9 mouse cellular contexts compared by ENCODE assay signal in the genomic region with DNA sequence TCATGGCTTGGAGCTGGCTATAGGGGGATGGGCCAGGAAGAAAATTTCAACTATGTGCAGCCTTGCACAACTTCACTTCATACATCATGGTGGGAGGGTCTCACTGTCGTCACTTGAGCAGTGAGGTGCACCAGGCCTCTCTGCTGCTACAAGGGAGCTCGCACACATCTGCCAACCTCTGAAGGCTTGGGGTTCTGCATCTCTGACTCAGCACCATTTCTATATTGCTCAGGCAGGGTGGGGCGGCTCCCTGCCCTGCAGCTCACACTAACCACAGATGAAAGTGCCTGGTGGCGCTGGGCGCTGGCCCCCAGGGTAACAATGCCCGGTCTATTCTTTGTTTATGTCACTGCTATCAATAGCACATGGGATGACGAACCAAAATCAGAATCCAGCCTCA. TPM values are rescaled to one million over a fixed set of nuclear protein-coding genes. Genes with fewer than 3 reads are reported as not detected.
DNase-seq lines count a peak whose midpoint lies in the region; ATAC-seq and TF ChIP-seq lines count a peak whose summit lies in the region.
"Had no signal": no experiment of that assay in that cellular context is flagged by ENCODE, and none has a peak within 500 bp of the region (broad histone marks: within the 10 kb centered on the region; RNA-seq: fewer than 3 reads in every experiment).

No protein-coding gene starts in this region.

- no peak overlapping the region for H3K9ac ChIP-seq in kidney, embryonic 14.5 days (ENCODE audit: low read depth, low read length)
- H3K9ac ChIP-seq in intestine, embryonic 15.5 days: no peak overlapping the region
- no peak overlapping the region for H3K9ac ChIP-seq in forebrain, embryonic 13.5 days
- H3K9ac ChIP-seq: limb, embryonic 13.5 days had no signal

- H3K9me3 ChIP-seq in kidney, embryonic 14.5 days (ENCODE audit: control insufficient read depth, low read length): no peaks in the 10 kb centered on the region
- no peaks in the 10 kb centered on the region for H3K9me3 ChIP-seq in intestine, embryonic 15.5 days
- H3K9me3 ChIP-seq in forebrain, embryonic 13.5 days (replicated peaks): no peaks in the 10 kb centered on the region
- H3K9me3 ChIP-seq: limb, embryonic 13.5 days had no signal

- no peak overlapping the region for H3K4me2 ChIP-seq in kidney, embryonic 14.5 days (replicated peaks; ENCODE audit: low read depth, low read length)
- no peak overlapping the region for H3K4me2 ChIP-seq in intestine, embryonic 15.5 days (replicated peaks)
- H3K4me2 ChIP-seq in forebrain, embryonic 13.5 days: no peak overlapping the region
- H3K4me2 ChIP-seq: limb, embryonic 13.5 days had no signal

- no peak for TF ChIP-seq POLR2A in bone marrow macrophage, adult 2 months (IDR thresholded peaks at IDR 0.05; ENCODE audit: borderline replicate concordance, low read depth, low read length)

- H3K4me1 ChIP-seq in kidney, embryonic 14.5 days (ENCODE audit: control insufficient read depth, insufficient read depth, low read length): peaks cover 18% of the 10 kb centered on the region
- peaks cover 35% of the 10 kb centered on the region for H3K4me1 ChIP-seq in bone marrow macrophage, adult 2 months (ENCODE audit: control insufficient read depth, insufficient read depth, low read length)
- peaks cover 26% of the 10 kb centered on the region for H3K4me1 ChIP-seq in intestine, embryonic 15.5 days (replicated peaks)
- H3K4me1 ChIP-seq in forebrain, embryonic 13.5 days: 0 out of 2 replicates have a peak, but pooled peaks cover 3% of the 10 kb centered on the region

- H3K36me3 ChIP-seq in kidney, embryonic 14.5 days (ENCODE audit: control insufficient read depth, insufficient read depth, low read length): peaks cover 66% of the 10 kb centered on the region
- peaks cover 23% of the 10 kb centered on the region for H3K36me3 ChIP-seq in intestine, embryonic 15.5 days
- peaks cover 80% of the 10 kb centered on the region for H3K36me3 ChIP-seq in forebrain, embryonic 13.5 days (ENCODE audit: poor library complexity, severe bottlenecking)

- WGBS in kidney, embryonic 14.5 days: 69% methylated on average over 7 of the region's 7 CpGs
- WGBS in intestine, embryonic 15.5 days: 62% methylated on average over 7 of the region's 7 CpGs
- WGBS in forebrain, embryonic 13.5 days: 86% methylated on average over 7 of the region's 7 CpGs

- peak; percentile 65 for ATAC-seq in kidney, embryonic 14.5 days (ENCODE audit: low FRiP score, low TSS enrichment)
- peak; percentile 75 for ATAC-seq in intestine, embryonic 15.5 days
- no peak for ATAC-seq in forebrain, embryonic 13.5 days

- peak overlapping the region; percentile 37; the same call in 1 of the 2 replicates for H3K27ac ChIP-seq in kidney, embryonic 14.5 days (ENCODE audit: low read depth, low read length)
- peak overlapping the region; percentile 90 for H3K27ac ChIP-seq in bone marrow macrophage, adult 2 months (ENCODE audit: insufficient read depth, low read depth, low read length)
- peak overlapping the region; percentile 57 for H3K27ac ChIP-seq in intestine, embryonic 15.5 days
- H3K27ac ChIP-seq in forebrain, embryonic 13.5 days: no peak overlapping the region
- H3K27ac ChIP-seq: limb, embryonic 13.5 days had no signal

- DNase-seq in kidney, adult 9 months: no peak
- DNase-seq in lung, postnatal 36 days: peak; percentile 75
- no peak for DNase-seq in cerebellum, adult 9-10 months
- no peak for DNase-seq in spleen, postnatal 14 days (ENCODE audit: low spot score in 2 of 2)

- no peaks in the 10 kb centered on the region for H3K27me3 ChIP-seq in kidney, embryonic 14.5 days (ENCODE audit: control insufficient read depth, insufficient read depth, low read length)
- no peaks in the 10 kb centered on the region for H3K27me3 ChIP-seq in intestine, embryonic 15.5 days (replicated peaks)
- H3K27me3 ChIP-seq in forebrain, embryonic 13.5 days: no peaks in the 10 kb centered on the region
- H3K27me3 ChIP-seq: limb, embryonic 13.5 days had no signal

- H3K4me3 ChIP-seq in kidney, embryonic 14.5 days (ENCODE audit: low read length): no peak overlapping the region
- no peak overlapping the region for H3K4me3 ChIP-seq in bone marrow macrophage, adult 2 months (ENCODE audit: insufficient read depth, low read length)
- H3K4me3 ChIP-seq in intestine, embryonic 15.5 days (replicated peaks): no peak overlapping the region
- no peak overlapping the region for H3K4me3 ChIP-seq in forebrain, embryonic 13.5 days
- H3K4me3 ChIP-seq: limb, embryonic 13.5 days had no signal

- TF ChIP-seq CTCF in bone marrow macrophage, adult 2 months (IDR thresholded peaks at IDR 0.05; ENCODE audit: low read depth, low read length): no peak

RNA-seq across cellular contexts. Expression of a gene that starts 19.0 kb away (rescaled TPM):
- polyA plus RNA-seq in kidney, embryonic 14.5 days (2014; fragmentation: Nextera tagmentation; extraction: Ambion mirVana): 74.2 and 95.3 TPM in 2 replicates
- 24.7 and 24.8 TPM in 2 replicates for polyA plus RNA-seq in bone marrow macrophage, adult 2 months (2012; ENCODE audit: insufficient read depth, insufficient read length, missing spikeins)
- 64.0 and 65.8 TPM in 2 replicates for polyA plus RNA-seq in intestine, embryonic 15.5 days (2015; fragmentation: Nextera tagmentation; extraction: Ambion mirVana)
- 52.6 and 55.9 TPM in 2 replicates for polyA plus RNA-seq in forebrain, embryonic 13.5 days (2015; fragmentation: Nextera tagmentation; extraction: Ambion mirVana)

RNA-seq across cellular contexts. Expression of a gene that starts 20.4 kb away (rescaled TPM):
- 10.5 and 10.8 TPM in 2 replicates for polyA plus RNA-seq in kidney, embryonic 14.5 days (2014; fragmentation: Nextera tagmentation; extraction: Ambion mirVana)
- 2.5 and 2.6 TPM in 2 replicates for polyA plus RNA-seq in bone marrow macrophage, adult 2 months (2012; ENCODE audit: insufficient read depth, insufficient read length, missing spikeins)
- 11.9 and 12.4 TPM in 2 replicates for polyA plus RNA-seq in intestine, embryonic 15.5 days (2015; fragmentation: Nextera tagmentation; extraction: Ambion mirVana)
- polyA plus RNA-seq in forebrain, embryonic 13.5 days (2015; fragmentation: Nextera tagmentation; extraction: Ambion mirVana): 4.2 and 4.6 TPM in 2 replicates

RNA-seq across cellular contexts. Expression of a gene that starts 32.2 kb away (rescaled TPM):
- 132 and 167 TPM in 2 replicates for polyA plus RNA-seq in kidney, embryonic 14.5 days (2014; fragmentation: Nextera tagmentation; extraction: Ambion mirVana)
- 69.3 and 75.2 TPM in 2 replicates for polyA plus RNA-seq in bone marrow macrophage, adult 2 months (2012; ENCODE audit: insufficient read depth, insufficient read length, missing spikeins)
- polyA plus RNA-seq in intestine, embryonic 15.5 days (2015; fragmentation: Nextera tagmentation; extraction: Ambion mirVana): 109 and 118 TPM in 2 replicates
- 147 and 169 TPM in 2 replicates for polyA plus RNA-seq in forebrain, embryonic 13.5 days (2015; fragmentation: Nextera tagmentation; extraction: Ambion mirVana)

RNA-seq across cellular contexts. Expression of a gene that starts 40.9 kb away (rescaled TPM):
- not detected in 2 replicates for polyA plus RNA-seq in kidney, embryonic 14.5 days (2014; fragmentation: Nextera tagmentation; extraction: Ambion mirVana)
- polyA plus RNA-seq in bone marrow macrophage, adult 2 months (2012; ENCODE audit: insufficient read depth, insufficient read length, missing spikeins): not detected in 2 replicates
- not detected in 2 replicates for polyA plus RNA-seq in intestine, embryonic 15.5 days (2015; fragmentation: Nextera tagmentation; extraction: Ambion mirVana)
- not detected in 2 replicates for polyA plus RNA-seq in forebrain, embryonic 13.5 days (2015; fragmentation: Nextera tagmentation; extraction: Ambion mirVana)
- polyA plus RNA-seq: limb, embryonic 13.5 days had no signal

RNA-seq across cellular contexts. Expression of a gene that starts 51.1 kb away (rescaled TPM):
- 2.9 and 4.0 TPM in 2 replicates for polyA plus RNA-seq in kidney, embryonic 14.5 days (2014; fragmentation: Nextera tagmentation; extraction: Ambion mirVana)
- polyA plus RNA-seq in bone marrow macrophage, adult 2 months (2012; ENCODE audit: insufficient read depth, insufficient read length, missing spikeins): 0.61 and 0.70 TPM in 2 replicates
- 1.9 and 2.7 TPM in 2 replicates for polyA plus RNA-seq in intestine, embryonic 15.5 days (2015; fragmentation: Nextera tagmentation; extraction: Ambion mirVana)
- polyA plus RNA-seq in forebrain, embryonic 13.5 days (2015; fragmentation: Nextera tagmentation; extraction: Ambion mirVana): 13.1 and 15.5 TPM in 2 replicates
